Mouse (Mus musculus): Measurements from ENCODE around the gene Setdb1. TPM values are rescaled to one million over a fixed set of nuclear protein-coding genes. Genes with fewer than 3 reads are reported as not detected.
"Not testable (repeated sequence)": the region's sequence is repeated elsewhere in the genome, so short reads cannot be mapped to it uniquely, and the experiment has no call there.

The Setdb1 gene
- polyA plus RNA-seq, 1 experiment from 2014 or later: 39.3 TPM

GRCm38 (mm10) chr3:95355911-95356544, 974 bp downstream of the Setdb1 start:
- not testable (repeated sequence) for DNase-seq (ENCODE audit: low spot score); H3K27me3 ChIP-seq (replicated peaks; ENCODE audit: control insufficient read depth, insufficient read depth, low read length); H3K27ac ChIP-seq (replicated peaks; ENCODE audit: low read depth, low read length); ATAC-seq (ENCODE audit: low read depth); H3K9me3 ChIP-seq (ENCODE audit: control insufficient read depth, low read length); H3K4me1 ChIP-seq (ENCODE audit: control insufficient read depth, insufficient read depth, low read length)
- H3K4me3 ChIP-seq (ENCODE audit: low read depth, low read length): peak overlapping the region; percentile 47
- H3K9ac ChIP-seq (ENCODE audit: low read depth, low read length): peak overlapping the region; percentile 69; the same call in 1 of the 2 replicates
- H3K4me2 ChIP-seq (ENCODE audit: low read depth, low read length): peak overlapping the region; percentile 46
- peaks cover 28% of the 10 kb centered on the region for H3K36me3 ChIP-seq (ENCODE audit: control insufficient read depth, insufficient read depth, low read length)
- WGBS: 20% methylated on average over 4 of the region's 19 CpGs

GRCm38 (mm10) chr3:95349491-95349890, 7.5 kb downstream of the Setdb1 start:
- DNase-seq (ENCODE audit: low spot score) (peak; percentile 30), ATAC-seq (ENCODE audit: low read depth) (0 out of 2 replicates have a peak, but pooled peaks have one; percentile 15)
- Histone ChIP-seq H3K9ac (ENCODE audit: low read depth, low read length) (no peak overlapping the region), H3K4me2 (ENCODE audit: low read depth, low read length) (no peak overlapping the region), H3K36me3 (ENCODE audit: control insufficient read depth, insufficient read depth, low read length) (peaks cover 85% of the 10 kb centered on the region), H3K4me1 (ENCODE audit: control insufficient read depth, insufficient read depth, low read length) (no peaks in the 10 kb centered on the region), H3K27ac (replicated peaks; ENCODE audit: low read depth, low read length) (no peak overlapping the region), H3K27me3 (replicated peaks; ENCODE audit: control insufficient read depth, insufficient read depth, low read length) (no peaks in the 10 kb centered on the region), H3K9me3 (ENCODE audit: control insufficient read depth, low read length) (peaks cover 3% of the 10 kb centered on the region; the same call in 1 of the 2 replicates), H3K4me3 (ENCODE audit: low read depth, low read length) (no peak overlapping the region)

- DNase-seq (ENCODE audit: low spot score); H3K27ac ChIP-seq (replicated peaks; ENCODE audit: low read depth, low read length); H3K27me3 ChIP-seq (replicated peaks; ENCODE audit: control insufficient read depth, insufficient read depth, low read length); H3K4me3 ChIP-seq (ENCODE audit: low read depth, low read length); H3K9me3 ChIP-seq (ENCODE audit: control insufficient read depth, low read length); ATAC-seq (ENCODE audit: low read depth); H3K4me1 ChIP-seq (ENCODE audit: control insufficient read depth, insufficient read depth, low read length); H3K9ac ChIP-seq (ENCODE audit: low read depth, low read length); H3K4me2 ChIP-seq (ENCODE audit: low read depth, low read length): not testable (repeated sequence)
- peaks cover 84% of the 10 kb centered on the region for H3K36me3 ChIP-seq (ENCODE audit: control insufficient read depth, insufficient read depth, low read length)
- 89% methylated on average over 5 of the region's 5 CpGs for WGBS
Observed at GRCm38 (mm10) chr3:95348343-95348742, 8.7 kb downstream of the Setdb1 start.

- ATAC-seq (ENCODE audit: low read depth) (no peak), DNase-seq (ENCODE audit: low spot score) (no peak)
- Histone ChIP-seq H3K9me3 (ENCODE audit: control insufficient read depth, low read length) (peaks cover 3% of the 10 kb centered on the region; the same call in 1 of the 2 replicates), H3K27me3 (replicated peaks; ENCODE audit: control insufficient read depth, insufficient read depth, low read length) (no peaks in the 10 kb centered on the region), H3K9ac (ENCODE audit: low read depth, low read length) (no peak overlapping the region), H3K27ac (replicated peaks; ENCODE audit: low read depth, low read length) (no peak overlapping the region), H3K4me3 (ENCODE audit: low read depth, low read length) (no peak overlapping the region), H3K4me2 (ENCODE audit: low read depth, low read length) (no peak overlapping the region), H3K36me3 (ENCODE audit: control insufficient read depth, insufficient read depth, low read length) (peaks cover 86% of the 10 kb centered on the region), H3K4me1 (ENCODE audit: control insufficient read depth, insufficient read depth, low read length) (no peaks in the 10 kb centered on the region)
- 93% methylated on average over 7 of the region's 7 CpGs for WGBS
Observed at GRCm38 (mm10) chr3:95346454-95346853, 10.5 kb downstream of the Setdb1 start.

GRCm38 (mm10) chr3:95343356-95344000, 13.5 kb downstream of the Setdb1 start:
- DNase-seq (ENCODE audit: low spot score); H3K4me2 ChIP-seq (ENCODE audit: low read depth, low read length); H3K27me3 ChIP-seq (replicated peaks; ENCODE audit: control insufficient read depth, insufficient read depth, low read length); H3K27ac ChIP-seq (replicated peaks; ENCODE audit: low read depth, low read length); ATAC-seq (ENCODE audit: low read depth); H3K4me3 ChIP-seq (ENCODE audit: low read depth, low read length); H3K9ac ChIP-seq (ENCODE audit: low read depth, low read length); H3K9me3 ChIP-seq (ENCODE audit: control insufficient read depth, low read length); H3K4me1 ChIP-seq (ENCODE audit: control insufficient read depth, insufficient read depth, low read length): not testable (repeated sequence)
- WGBS: 91% methylated on average over 9 of the region's 9 CpGs
- peaks cover 92% of the 10 kb centered on the region for H3K36me3 ChIP-seq (ENCODE audit: control insufficient read depth, insufficient read depth, low read length)

GRCm38 (mm10) chr3:95338251-95338650, 18.8 kb downstream of the Setdb1 start:
- Histone ChIP-seq H3K4me1 (ENCODE audit: control insufficient read depth, insufficient read depth, low read length) (no peaks in the 10 kb centered on the region), H3K27me3 (replicated peaks; ENCODE audit: control insufficient read depth, insufficient read depth, low read length) (no peaks in the 10 kb centered on the region), H3K36me3 (ENCODE audit: control insufficient read depth, insufficient read depth, low read length) (peaks cover 99% of the 10 kb centered on the region), H3K4me3 (ENCODE audit: low read depth, low read length) (no peak overlapping the region), H3K27ac (replicated peaks; ENCODE audit: low read depth, low read length) (no peak overlapping the region), H3K4me2 (ENCODE audit: low read depth, low read length) (no peak overlapping the region), H3K9me3 (ENCODE audit: control insufficient read depth, low read length) (no peaks in the 10 kb centered on the region), H3K9ac (ENCODE audit: low read depth, low read length) (no peak overlapping the region)
- 92% methylated on average over 4 of the region's 4 CpGs for WGBS
- ATAC-seq (ENCODE audit: low read depth): no peak
- no peak for DNase-seq (ENCODE audit: low spot score)

GRCm38 (mm10) chr3:95337345-95337744, 19.7 kb downstream of the Setdb1 start:
- Histone ChIP-seq H3K27ac (replicated peaks; ENCODE audit: low read depth, low read length) (no peak overlapping the region), H3K4me1 (ENCODE audit: control insufficient read depth, insufficient read depth, low read length) (no peaks in the 10 kb centered on the region), H3K36me3 (ENCODE audit: control insufficient read depth, insufficient read depth, low read length) (peaks cover 99% of the 10 kb centered on the region), H3K4me2 (ENCODE audit: low read depth, low read length) (no peak overlapping the region), H3K27me3 (replicated peaks; ENCODE audit: control insufficient read depth, insufficient read depth, low read length) (no peaks in the 10 kb centered on the region), H3K4me3 (ENCODE audit: low read depth, low read length) (no peak overlapping the region), H3K9ac (ENCODE audit: low read depth, low read length) (no peak overlapping the region), H3K9me3 (ENCODE audit: control insufficient read depth, low read length) (no peaks in the 10 kb centered on the region)
- ATAC-seq (ENCODE audit: low read depth) (no peak), DNase-seq (ENCODE audit: low spot score) (no peak)
- 96% methylated on average over 4 of the region's 4 CpGs for WGBS

GRCm38 (mm10) chr3:95331528-95331927, 25.5 kb downstream of the Setdb1 start:
- no CpG with 5 or more reads among the region's 1 CpGs for WGBS
- Histone ChIP-seq H3K9me3 (ENCODE audit: control insufficient read depth, low read length) (no peaks in the 10 kb centered on the region), H3K4me3 (ENCODE audit: low read depth, low read length) (no peak overlapping the region), H3K9ac (ENCODE audit: low read depth, low read length) (no peak overlapping the region), H3K27ac (replicated peaks; ENCODE audit: low read depth, low read length) (no peak overlapping the region), H3K4me1 (ENCODE audit: control insufficient read depth, insufficient read depth, low read length) (no peaks in the 10 kb centered on the region), H3K27me3 (replicated peaks; ENCODE audit: control insufficient read depth, insufficient read depth, low read length) (no peaks in the 10 kb centered on the region), H3K36me3 (ENCODE audit: control insufficient read depth, insufficient read depth, low read length) (peaks cover 97% of the 10 kb centered on the region), H3K4me2 (ENCODE audit: low read depth, low read length) (no peak overlapping the region)
- ATAC-seq (ENCODE audit: low read depth) (no peak), DNase-seq (ENCODE audit: low spot score) (no peak)

Data from embryonic facial prominence, embryonic 14.5 days (tissue).